Mouse (Mus musculus) cerebellum, postnatal 14 days (tissue): ENCODE measurements at regions not wholly inside any gene's neighbourhood (a gene's known extent, or its start where the extent isn't known, plus 50 kb on each side); places are given as distances from the start of the nearest gene placed in this dataset.

ENCODE experiments used
- DNase-seq, 2 experiments: peaks; one replicate each; pipeline ENCODE4 v3.0.0; 2021; ENCODE audit warnings: mixed read lengths in 2 of 2

GRCm38 (mm10) chr9:47351036-47351435 is 178.9 kb upstream of the Cadm1 start:
- peak; percentile 73 to 80 for DNase-seq

GRCm38 (mm10) chr9:47353017-47353416 is 177.0 kb upstream of the Cadm1 start:
- DNase-seq: no peak

GRCm38 (mm10) chr9:47353972-47354371 is 176.0 kb upstream of the Cadm1 start:
- DNase-seq: no peak

- DNase-seq: no peak
These were observed 175.6 kb upstream of the Cadm1 start for GRCm38 (mm10) chr9:47354423-47354822.

GRCm38 (mm10) chr9:47354866-47355265 is 175.1 kb upstream of the Cadm1 start:
- DNase-seq: no peak

- DNase-seq: peak; percentile 83 to 84
These were observed 172.1 kb upstream of the Cadm1 start for GRCm38 (mm10) chr9:47357756-47358399.

- no peak for DNase-seq
These were observed 171.6 kb upstream of the Cadm1 start for GRCm38 (mm10) chr9:47358400-47358767.

- DNase-seq: peak in 1 of 2 experiments; percentile 33
These were observed 166.9 kb upstream of the Cadm1 start for GRCm38 (mm10) chr9:47363086-47363485.

- DNase-seq: no peak
These were observed 165.2 kb upstream of the Cadm1 start for GRCm38 (mm10) chr9:47364762-47365161.

- DNase-seq: peak in 1 of 2 experiments; percentile 24
These were observed 162.6 kb upstream of the Cadm1 start for GRCm38 (mm10) chr9:47367266-47367957.

GRCm38 (mm10) chr9:47368015-47368901 is 161.7 kb upstream of the Cadm1 start:
- DNase-seq: peak in 1 of 2 experiments; percentile 56

GRCm38 (mm10) chr9:47372296-47372695 is 157.7 kb upstream of the Cadm1 start:
- no peak for DNase-seq

- DNase-seq: no peak
These were observed 155.9 kb upstream of the Cadm1 start for GRCm38 (mm10) chr9:47374086-47374485.

GRCm38 (mm10) chr9:47376645-47377044 is 153.3 kb upstream of the Cadm1 start:
- no peak for DNase-seq

GRCm38 (mm10) chr9:47378541-47378940 is 151.4 kb upstream of the Cadm1 start:
- no peak for DNase-seq

- no peak for DNase-seq
These were observed 149.6 kb upstream of the Cadm1 start for GRCm38 (mm10) chr9:47380361-47380760.

- peak; percentile 31 to 40 for DNase-seq
These were observed 145.7 kb upstream of the Cadm1 start for GRCm38 (mm10) chr9:47384185-47384854.

GRCm38 (mm10) chr9:47386646-47387045 is 143.3 kb upstream of the Cadm1 start:
- DNase-seq: peak; percentile 44 to 59

- no peak for DNase-seq
These were observed 142.8 kb upstream of the Cadm1 start for GRCm38 (mm10) chr9:47387221-47387620.

- peak; percentile 44 to 63 for DNase-seq
These were observed 142.2 kb upstream of the Cadm1 start for GRCm38 (mm10) chr9:47387716-47388300.

- DNase-seq: peak; percentile 46
These were observed 140.1 kb upstream of the Cadm1 start for GRCm38 (mm10) chr9:47389901-47390300.

- DNase-seq: no peak
These were observed 138.3 kb upstream of the Cadm1 start for GRCm38 (mm10) chr9:47391669-47392068.
